12 mouse cellular contexts compared by ENCODE assay signal in genomic region chr2:31282266-31282665, GRCm38 (mm10). TPM values are rescaled to one million over a fixed set of nuclear protein-coding genes. Genes with fewer than 3 reads are reported as not detected.
A peak's percentile ranks its signal among the peaks of the same experiment; 100 is the strongest.
DNase-seq lines count a peak whose midpoint lies in the region; ATAC-seq and TF ChIP-seq lines count a peak whose summit lies in the region.
"Had no signal": no experiment of that assay in that cellular context is flagged by ENCODE, and none has a peak within 500 bp of the region (broad histone marks: within the 10 kb centered on the region; RNA-seq: fewer than 3 reads in every experiment).

No protein-coding gene starts in this region.

- H3K4me2 ChIP-seq in liver, embryonic 12.5 days = no peak overlapping the region

- H3K4me1 ChIP-seq in liver, adult 2 months (ENCODE audit: control insufficient read depth, insufficient read depth, low read length) = no peaks in the 10 kb centered on the region
- H3K4me1 ChIP-seq in liver, embryonic 12.5 days = no peaks in the 10 kb centered on the region
- H3K4me1 ChIP-seq in ES-E14 (ENCODE audit: control insufficient read depth in 2 of 2, insufficient read depth in 2 of 2, low read length in 2 of 2, poor library complexity in 1 of 2) = no peaks in the 10 kb centered on the region; a peak in 1 of 4 replicates

- H3K27ac ChIP-seq in liver, adult 2 months (replicated peaks; ENCODE audit: insufficient read depth, low read depth, low read length) = no peak overlapping the region
- H3K27ac ChIP-seq in liver, embryonic 12.5 days = no peak overlapping the region
- no peak overlapping the region for H3K27ac ChIP-seq in ES-E14 (ENCODE audit: insufficient read depth, low read depth, low read length, poor library complexity, severe bottlenecking)

- no peak for ATAC-seq in liver, embryonic 12.5 days

- no peaks in the 10 kb centered on the region for H3K9me3 ChIP-seq in liver, embryonic 12.5 days (replicated peaks)
- no peaks in the 10 kb centered on the region for H3K9me3 ChIP-seq in ES-E14 (ENCODE audit: control insufficient read depth, insufficient read depth, low read depth, low read length)

- no peaks in the 10 kb centered on the region for H3K36me3 ChIP-seq in liver, adult 2 months (ENCODE audit: control insufficient read depth, insufficient read depth, low read length)
- no peaks in the 10 kb centered on the region for H3K36me3 ChIP-seq in liver, embryonic 12.5 days
- H3K36me3 ChIP-seq in ES-E14 (ENCODE audit: control insufficient read depth, insufficient read depth, low read length, poor library complexity, severe bottlenecking) = no peaks in the 10 kb centered on the region

- 63% methylated on average over 7 of the region's 7 CpGs for WGBS in liver, adult 2 months
- WGBS in liver, embryonic 12.5 days (ENCODE audit: insufficient replicate concordance) = 41% methylated on average over 7 of the region's 7 CpGs

- TF ChIP-seq CTCF in liver, adult 2 months (IDR thresholded peaks at IDR 0.05; ENCODE audit: low read depth, low read length) = peak; percentile 36; the same call in 1 of the 2 replicates

- no peak overlapping the region for H3K4me3 ChIP-seq in liver, adult 2 months (ENCODE audit: insufficient read depth, low read depth, low read length)
- no peak overlapping the region for H3K4me3 ChIP-seq in liver, embryonic 12.5 days
- H3K4me3 ChIP-seq in ES-E14 (ENCODE audit: insufficient read depth in 1 of 2, low read depth in 1 of 2, low read length in 2 of 2, poor library complexity in 1 of 2, severe bottlenecking in 1 of 2) = no peak overlapping the region

- H3K79me2 ChIP-seq in liver, adult 2 months (ENCODE audit: control insufficient read depth, insufficient read depth, low read length) = no peaks in the 10 kb centered on the region

- peak; percentile 26 for DNase-seq in embryo, embryonic 9.5 days (ENCODE audit: extremely low spot score)
- DNase-seq in embryo, embryonic 11 days = no peak
- no peak for DNase-seq in liver, adult 2 months (ENCODE audit: extremely low read depth, low read depth, low spot score)
- peak; percentile 46 for DNase-seq in ES-E14 (ENCODE audit: low read depth, low spot score)
- peak; percentile 41 to 56 for DNase-seq in cerebellum, postnatal 36 days
- DNase-seq in frontal cortex, postnatal 14 days (ENCODE audit: low spot score in 2 of 2) = no peak
- DNase-seq in right cerebral cortex, adult 18-20 months = no peak
- DNase-seq: gastrocnemius, postnatal 36 days; heart, postnatal 36 days; kidney, postnatal 10 days; lung, postnatal 36 days had no signal

- in situ Hi-C loops in ES-E14 (cut with MboI; ENCODE audit: low sequenced_read_pairs in 2 of 2, unreplicated experiment in 2 of 2) = no loop called here

- no peak for TF ChIP-seq POLR2A in liver, adult 2 months (IDR thresholded peaks at IDR 0.05; ENCODE audit: extremely low read depth, insufficient read depth, low read length)

- H3K9ac ChIP-seq in liver, adult 2 months (ENCODE audit: low read depth, low read length) = no peak overlapping the region
- no peak overlapping the region for H3K9ac ChIP-seq in liver, embryonic 12.5 days
- H3K9ac ChIP-seq in ES-E14 (ENCODE audit: insufficient read depth, low read depth, low read length, poor library complexity, severe bottlenecking) = no peak overlapping the region

- H3K27me3 ChIP-seq in liver, adult 2 months (ENCODE audit: control insufficient read depth, insufficient read depth, low read length) = no peaks in the 10 kb centered on the region
- H3K27me3 ChIP-seq in liver, embryonic 12.5 days (replicated peaks) = no peaks in the 10 kb centered on the region

TF ChIP-seq in ES-E14, 5 proteins besides CTCF, POLR2A, EP300 and RAD21:
- TF ChIP-seq HCFC1 (IDR thresholded peaks at IDR 0.05; ENCODE audit: borderline replicate concordance, insufficient read depth, low read length) (no peak), CHD2 (IDR thresholded peaks at IDR 0.05; ENCODE audit: low read depth, low read length) (no peak), ZNF384 (IDR thresholded peaks at IDR 0.05; ENCODE audit: low read depth, low read length) (no peak), MAFK (IDR thresholded peaks at IDR 0.05; ENCODE audit: insufficient read depth, low read depth, low read length) (no peak), ZC3H11A (IDR thresholded peaks at IDR 0.05; ENCODE audit: borderline replicate concordance, low read depth, low read length) (no peak)
TF ChIP-seq in ES-E14: peak in this region for 0.

RNA-seq across cellular contexts. Expression of gene Hmcn2, which starts 31.9 kb away (rescaled TPM):
- 0.46 and 0.60 TPM in 2 replicates for total RNA-seq in liver, adult 2 months (2014; rRNA removed)
- polyA plus RNA-seq in liver, adult 2 months (2012; rRNA removed) = 1.8 TPM in 2 replicates
- 0.35 and 0.36 TPM in 2 replicates for polyA plus RNA-seq in liver, embryonic 12.5 days (2016; fragmentation: Nextera tagmentation; extraction: Ambion mirVana)
- 4.9 and 10.2 TPM in 2 replicates for total RNA-seq in ES-E14 (2012; rRNA removed)

RNA-seq across cellular contexts. Expression of gene Ncs1, which starts 36.6 kb away (rescaled TPM):
- total RNA-seq in liver, adult 2 months (2014; rRNA removed) = 0.07 and 0.09 TPM in 2 replicates
- polyA plus RNA-seq in liver, adult 2 months (2012; rRNA removed) = 0.07 and 0.11 TPM in 2 replicates
- 4.3 and 4.5 TPM in 2 replicates for polyA plus RNA-seq in liver, embryonic 12.5 days (2016; fragmentation: Nextera tagmentation; extraction: Ambion mirVana)
- total RNA-seq in ES-E14 (2012; rRNA removed) = 5.1 and 8.9 TPM in 2 replicates

Comparison
In these comparisons a context has a peak if more than half of its experiments do, and no peak if none do; other contexts are left out.
1. DNase-seq: peak in embryo, embryonic 9.5 days (single experiment), ES-E14 (single experiment) and cerebellum, postnatal 36 days (2 of 2); none in embryo, embryonic 11 days (single experiment), liver, adult 2 months (single experiment), frontal cortex, postnatal 14 days (0 of 2) and right cerebral cortex, adult 18-20 months (single experiment).